Mouse (Mus musculus): ENCODE data around the gene AI593442. TPM values are rescaled to one million over a fixed set of nuclear protein-coding genes. Genes with fewer than 3 reads are reported as not detected.

The AI593442 gene
- 0.15 TPM in 1 of 2 replicates, not detected in the other for polyA plus RNA-seq (2011; ENCODE audit: insufficient read depth, insufficient read length, low read depth, missing spikeins)

GRCm38 (mm10) chr9:52679362-52679947, at the start of gene AI593442:
Gene AI593442, minus strand, starts transcription at chr9:52679780.
- no peak within 1 kb of the TSS for H3K27ac ChIP-seq (ENCODE audit: insufficient read depth, low read length)
- H3K27me3 ChIP-seq (ENCODE audit: control insufficient read depth, insufficient read depth, low read length, poor library complexity, severe bottlenecking), result peaks cover 8% of the 10 kb centered on the region
- H3K4me1 ChIP-seq (ENCODE audit: control insufficient read depth, insufficient read depth, low read length), result no peaks in the 10 kb centered on the region
- H3K36me3 ChIP-seq (ENCODE audit: control insufficient read depth, insufficient read depth, low read length, poor library complexity, severe bottlenecking), result no peaks in the 10 kb centered on the region
- no peaks in the 10 kb centered on the region for H3K9me3 ChIP-seq (replicated peaks; ENCODE audit: control insufficient read depth, insufficient read depth, low read length, poor library complexity, severe bottlenecking)
- H3K4me3 ChIP-seq (ENCODE audit: low read depth, low read length), result peak within 1 kb of the TSS; percentile 94
- TF ChIP-seq POLR2A (IDR thresholded peaks at IDR 0.05; ENCODE audit: insufficient read depth, low read length), result no peak
- TF ChIP-seq EP300 (IDR thresholded peaks at IDR 0.05; ENCODE audit: insufficient read depth, low read depth, low read length), result no peak
- no peak for TF ChIP-seq CTCF (IDR thresholded peaks at IDR 0.05; ENCODE audit: low read depth, low read length)
- H3K9ac ChIP-seq (ENCODE audit: low read depth, poor library complexity, severe bottlenecking), result peak within 1 kb of the TSS; percentile 57; the same call in 1 of the 2 replicates

- Histone ChIP-seq H3K4me3 (ENCODE audit: low read depth, low read length) (no peak overlapping the region), H3K27ac (ENCODE audit: insufficient read depth, low read length) (no peak overlapping the region), H3K36me3 (ENCODE audit: control insufficient read depth, insufficient read depth, low read length, poor library complexity, severe bottlenecking) (no peaks in the 10 kb centered on the region), H3K9me3 (replicated peaks; ENCODE audit: control insufficient read depth, insufficient read depth, low read length, poor library complexity, severe bottlenecking) (no peaks in the 10 kb centered on the region), H3K9ac (ENCODE audit: low read depth, poor library complexity, severe bottlenecking) (no peak overlapping the region), H3K4me1 (ENCODE audit: control insufficient read depth, insufficient read depth, low read length) (no peaks in the 10 kb centered on the region), H3K27me3 (ENCODE audit: control insufficient read depth, insufficient read depth, low read length, poor library complexity, severe bottlenecking) (no peaks in the 10 kb centered on the region)
- no peak for TF ChIP-seq CTCF (IDR thresholded peaks at IDR 0.05; ENCODE audit: low read depth, low read length)
- no peak for TF ChIP-seq EP300 (IDR thresholded peaks at IDR 0.05; ENCODE audit: insufficient read depth, low read depth, low read length)
- TF ChIP-seq POLR2A (IDR thresholded peaks at IDR 0.05; ENCODE audit: insufficient read depth, low read length), result no peak
Measured at GRCm38 (mm10) chr9:52728806-52729205, 49.2 kb upstream of the AI593442 start.

- Histone ChIP-seq H3K9ac (ENCODE audit: low read depth, poor library complexity, severe bottlenecking) (no peak overlapping the region), H3K9me3 (replicated peaks; ENCODE audit: control insufficient read depth, insufficient read depth, low read length, poor library complexity, severe bottlenecking) (no peaks in the 10 kb centered on the region), H3K4me1 (ENCODE audit: control insufficient read depth, insufficient read depth, low read length) (no peaks in the 10 kb centered on the region), H3K4me3 (ENCODE audit: low read depth, low read length) (no peak overlapping the region), H3K27me3 (ENCODE audit: control insufficient read depth, insufficient read depth, low read length, poor library complexity, severe bottlenecking) (no peaks in the 10 kb centered on the region), H3K36me3 (ENCODE audit: control insufficient read depth, insufficient read depth, low read length, poor library complexity, severe bottlenecking) (no peaks in the 10 kb centered on the region), H3K27ac (ENCODE audit: insufficient read depth, low read length) (no peak overlapping the region)
- TF ChIP-seq CTCF (IDR thresholded peaks at IDR 0.05; ENCODE audit: low read depth, low read length), result no peak
- TF ChIP-seq POLR2A (IDR thresholded peaks at IDR 0.05; ENCODE audit: insufficient read depth, low read length), result no peak
- no peak for TF ChIP-seq EP300 (IDR thresholded peaks at IDR 0.05; ENCODE audit: insufficient read depth, low read depth, low read length)
Measured at GRCm38 (mm10) chr9:52722626-52723025, 43.0 kb upstream of the AI593442 start.

GRCm38 (mm10) chr9:52719562-52719961, 40.0 kb upstream of the AI593442 start:
- no peaks in the 10 kb centered on the region for H3K36me3 ChIP-seq (ENCODE audit: control insufficient read depth, insufficient read depth, low read length, poor library complexity, severe bottlenecking)
- no peak overlapping the region for H3K4me3 ChIP-seq (ENCODE audit: low read depth, low read length)
- no peaks in the 10 kb centered on the region for H3K27me3 ChIP-seq (ENCODE audit: control insufficient read depth, insufficient read depth, low read length, poor library complexity, severe bottlenecking)
- H3K27ac ChIP-seq (ENCODE audit: insufficient read depth, low read length), result no peak overlapping the region
- TF ChIP-seq POLR2A (IDR thresholded peaks at IDR 0.05; ENCODE audit: insufficient read depth, low read length) (no peak), CTCF (IDR thresholded peaks at IDR 0.05; ENCODE audit: low read depth, low read length) (no peak), EP300 (IDR thresholded peaks at IDR 0.05; ENCODE audit: insufficient read depth, low read depth, low read length) (no peak)
- no peaks in the 10 kb centered on the region for H3K9me3 ChIP-seq (replicated peaks; ENCODE audit: control insufficient read depth, insufficient read depth, low read length, poor library complexity, severe bottlenecking)
- H3K4me1 ChIP-seq (ENCODE audit: control insufficient read depth, insufficient read depth, low read length), result no peaks in the 10 kb centered on the region
- no peak overlapping the region for H3K9ac ChIP-seq (ENCODE audit: low read depth, poor library complexity, severe bottlenecking)

GRCm38 (mm10) chr9:52680036-52680435, 456 bp upstream of the AI593442 start:
- H3K27ac ChIP-seq (ENCODE audit: insufficient read depth, low read length), result no peak overlapping the region
- TF ChIP-seq POLR2A (IDR thresholded peaks at IDR 0.05; ENCODE audit: insufficient read depth, low read length) (no peak), CTCF (IDR thresholded peaks at IDR 0.05; ENCODE audit: low read depth, low read length) (no peak), EP300 (IDR thresholded peaks at IDR 0.05; ENCODE audit: insufficient read depth, low read depth, low read length) (no peak)
- H3K4me3 ChIP-seq (ENCODE audit: low read depth, low read length), result peak overlapping the region; percentile 31

GRCm38 (mm10) chr9:52678839-52679215, 753 bp downstream of the AI593442 start:
- Histone ChIP-seq H3K36me3 (ENCODE audit: control insufficient read depth, insufficient read depth, low read length, poor library complexity, severe bottlenecking) (no peaks in the 10 kb centered on the region), H3K4me1 (ENCODE audit: control insufficient read depth, insufficient read depth, low read length) (no peaks in the 10 kb centered on the region), H3K27me3 (ENCODE audit: control insufficient read depth, insufficient read depth, low read length, poor library complexity, severe bottlenecking) (peaks cover 8% of the 10 kb centered on the region), H3K4me3 (ENCODE audit: low read depth, low read length) (peak overlapping the region; percentile 94), H3K27ac (ENCODE audit: insufficient read depth, low read length) (no peak overlapping the region), H3K9me3 (replicated peaks; ENCODE audit: control insufficient read depth, insufficient read depth, low read length, poor library complexity, severe bottlenecking) (no peaks in the 10 kb centered on the region), H3K9ac (ENCODE audit: low read depth, poor library complexity, severe bottlenecking) (no peak overlapping the region)
- TF ChIP-seq POLR2A (IDR thresholded peaks at IDR 0.05; ENCODE audit: insufficient read depth, low read length) (no peak), CTCF (IDR thresholded peaks at IDR 0.05; ENCODE audit: low read depth, low read length) (no peak)

More at GRCm38 (mm10) chr9:52680036-52680435, 456 bp upstream of the AI593442 start:
- H3K9me3 ChIP-seq (replicated peaks; ENCODE audit: control insufficient read depth, insufficient read depth, low read length, poor library complexity, severe bottlenecking), result no peaks in the 10 kb centered on the region
- H3K9ac ChIP-seq (ENCODE audit: low read depth, poor library complexity, severe bottlenecking), result peak overlapping the region; percentile 57; the same call in 1 of the 2 replicates
- H3K36me3 ChIP-seq (ENCODE audit: control insufficient read depth, insufficient read depth, low read length, poor library complexity, severe bottlenecking), result no peaks in the 10 kb centered on the region
- peaks cover 8% of the 10 kb centered on the region for H3K27me3 ChIP-seq (ENCODE audit: control insufficient read depth, insufficient read depth, low read length, poor library complexity, severe bottlenecking)
- H3K4me1 ChIP-seq (ENCODE audit: control insufficient read depth, insufficient read depth, low read length), result no peaks in the 10 kb centered on the region

Measured in ES-Bruce4 (cell line).